ENCODE assay signal across 13 mouse cellular contexts in the genomic region with DNA sequence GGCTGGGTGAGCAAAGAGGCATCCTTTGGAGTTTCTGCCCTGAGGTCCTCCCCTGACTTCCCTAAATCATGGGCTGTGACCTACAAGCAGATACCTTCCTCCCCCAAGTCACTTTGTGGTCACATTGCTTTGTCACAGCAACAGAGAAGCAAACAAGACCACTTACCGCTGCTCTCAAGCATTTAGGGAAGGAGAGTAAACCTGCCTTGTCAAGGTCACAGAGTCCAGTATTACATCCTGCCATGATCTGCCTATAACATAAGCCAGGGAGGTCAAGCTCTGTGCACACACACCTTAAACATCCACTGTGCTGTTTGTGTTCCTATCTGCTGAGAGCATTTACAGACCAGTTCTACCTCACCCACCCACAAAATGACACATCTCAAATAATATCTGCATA.
DNase-seq lines count a peak whose midpoint lies in the region; ATAC-seq and TF ChIP-seq lines count a peak whose summit lies in the region.
"Had no signal": no experiment of that assay in that cellular context is flagged by ENCODE, and none has a peak within 500 bp of the region (broad histone marks: within the 10 kb centered on the region; RNA-seq: fewer than 3 reads in every experiment).

No protein-coding gene starts in this region.

- TF ChIP-seq CTCF in bone marrow, adult 2 months (IDR thresholded peaks at IDR 0.05; ENCODE audit: control insufficient read depth, insufficient read depth, low read length) = no peak

- no peak overlapping the region for H3K9ac ChIP-seq in hindbrain, embryonic 14.5 days
- H3K9ac ChIP-seq: embryonic facial prominence, embryonic 13.5 days; liver, embryonic 15.5 days had no signal

- H3K4me2 ChIP-seq in hindbrain, embryonic 14.5 days (replicated peaks) = no peak overlapping the region
- H3K4me2 ChIP-seq: embryonic facial prominence, embryonic 13.5 days; liver, embryonic 15.5 days had no signal

- H3K4me3 ChIP-seq in heart, embryonic 10.5 days = no peak overlapping the region
- H3K4me3 ChIP-seq in bone marrow, adult 2 months (replicated peaks; ENCODE audit: control insufficient read depth, low read depth, low read length) = no peak overlapping the region
- no peak overlapping the region for H3K4me3 ChIP-seq in hindbrain, embryonic 14.5 days (replicated peaks; ENCODE audit: low read length)
- H3K4me3 ChIP-seq: embryonic facial prominence, embryonic 13.5 days; liver, embryonic 15.5 days had no signal

- DNase-seq in heart, embryonic 10.5 days (ENCODE audit: low spot score) = no peak
- DNase-seq in heart, adult 8-10 months (ENCODE audit: low spot score) = no peak
- DNase-seq in lung, postnatal 25 days (ENCODE audit: low spot score) = peak; percentile 43
- no peak for DNase-seq in lung, postnatal 10 days
- no peak for DNase-seq in hindbrain, embryonic 14.5 days (ENCODE audit: low spot score)
- no peak for DNase-seq in yolk sac, embryonic 10.5 days (ENCODE audit: low spot score)
- DNase-seq: retina, postnatal 1 day; thymus, adult 18-20 months had no signal

- no peaks in the 10 kb centered on the region for H3K9me3 ChIP-seq in heart, embryonic 10.5 days
- no peaks in the 10 kb centered on the region for H3K9me3 ChIP-seq in hindbrain, embryonic 14.5 days (ENCODE audit: control insufficient read depth, low read length)
- H3K9me3 ChIP-seq: embryonic facial prominence, embryonic 13.5 days; liver, embryonic 15.5 days had no signal

- no peaks in the 10 kb centered on the region for H3K27me3 ChIP-seq in heart, embryonic 10.5 days (ENCODE audit: insufficient read depth, poor library complexity, severe bottlenecking)
- H3K27me3 ChIP-seq in hindbrain, embryonic 14.5 days (ENCODE audit: control insufficient read depth, insufficient read depth, low read length) = no peaks in the 10 kb centered on the region
- H3K27me3 ChIP-seq: embryonic facial prominence, embryonic 13.5 days; liver, embryonic 15.5 days had no signal

- H3K4me1 ChIP-seq in heart, embryonic 10.5 days = peaks cover 15% of the 10 kb centered on the region
- peaks cover 3% of the 10 kb centered on the region; the same call in 1 of the 2 replicates for H3K4me1 ChIP-seq in bone marrow, adult 2 months (ENCODE audit: control insufficient read depth, insufficient read depth, low read length)
- H3K4me1 ChIP-seq in hindbrain, embryonic 14.5 days (replicated peaks; ENCODE audit: control insufficient read depth, insufficient read depth, low read length) = 0 out of 2 replicates have a peak, but pooled peaks cover under 1% of the 10 kb centered on the region

- no peak for TF ChIP-seq POLR2A in bone marrow, adult 2 months (IDR thresholded peaks at IDR 0.05; ENCODE audit: borderline replicate concordance, control insufficient read depth, low read depth, low read length)

- 45% methylated on average over 1 of the region's 1 CpGs for WGBS in heart, embryonic 10.5 days
- WGBS in bone marrow, adult 2 months = 9% methylated on average over 1 of the region's 1 CpGs
- 87% methylated on average over 1 of the region's 1 CpGs for WGBS in hindbrain, embryonic 14.5 days

- H3K36me3 ChIP-seq in heart, embryonic 10.5 days = 0 out of 2 replicates have a peak, but pooled peaks cover 2% of the 10 kb centered on the region
- no peaks in the 10 kb centered on the region for H3K36me3 ChIP-seq in hindbrain, embryonic 14.5 days (replicated peaks; ENCODE audit: control insufficient read depth, insufficient read depth)
- H3K36me3 ChIP-seq: liver, embryonic 15.5 days had no signal

- ATAC-seq in megakaryocyte progenitor cell, adult 5-6 weeks (replicated peaks; ENCODE audit: poor library complexity) = peak; percentile 99
- ATAC-seq in hindbrain, embryonic 14.5 days (ENCODE audit: low FRiP score) = no peak
- ATAC-seq: CD4-positive, CD25-positive, alpha-beta regulatory T cell, adult 4 months had no signal

- peak overlapping the region; percentile 49; the same call in 1 of the 2 replicates for H3K27ac ChIP-seq in heart, embryonic 10.5 days
- peak overlapping the region; percentile 27; the same call in 1 of the 2 replicates for H3K27ac ChIP-seq in bone marrow, adult 2 months (ENCODE audit: control insufficient read depth, insufficient read depth, low read depth, low read length, poor library complexity)
- no peak overlapping the region for H3K27ac ChIP-seq in hindbrain, embryonic 14.5 days
- H3K27ac ChIP-seq: embryonic facial prominence, embryonic 13.5 days; liver, embryonic 15.5 days had no signal
